In the genomic region with DNA sequence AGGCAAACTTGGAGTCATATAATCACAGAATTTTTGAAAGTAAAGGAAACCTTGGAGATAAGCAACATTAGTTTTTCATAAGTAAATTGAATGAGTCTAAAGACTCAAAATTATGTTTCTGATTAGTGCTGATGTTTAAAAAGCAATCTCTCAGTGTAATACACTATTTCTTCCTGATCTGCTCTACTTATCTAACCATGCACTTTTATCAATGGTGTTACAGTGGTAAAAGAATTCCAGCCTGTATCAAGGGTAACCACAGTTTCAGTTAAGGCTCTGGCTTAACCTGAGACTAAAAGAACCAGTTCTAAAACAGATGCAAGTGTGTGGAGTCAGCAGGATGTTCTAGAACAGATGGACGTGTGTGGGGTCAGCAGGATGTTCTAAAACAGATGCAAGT, we compare ENCODE assay signal across 36 mouse cellular contexts. TPM values are rescaled to one million over a fixed set of nuclear protein-coding genes. Genes with fewer than 3 reads are reported as not detected.
"Had no signal": no experiment of that assay in that cellular context is flagged by ENCODE, and none has a peak within 500 bp of the region (broad histone marks: within the 10 kb centered on the region; RNA-seq: fewer than 3 reads in every experiment).

No protein-coding gene starts in this region.

- DNase-seq: left cerebral cortex, postnatal 4 days; liver; liver, embryonic 13.5 days; liver, postnatal 0 days; lung, adult 18-20 months; lung, adult 2 months; lung, embryonic 14.5 days; lung, postnatal 10 days; lung, postnatal 14 days; lung, postnatal 36 days; lung, postnatal 4 days; midbrain, embryonic 14.5 days had no signal

- H3K27ac ChIP-seq: limb, embryonic 10.5 days; limb, embryonic 12.5 days; limb, embryonic 13.5 days; limb, embryonic 15.5 days; liver, embryonic 12.5 days; liver, embryonic 13.5 days; liver, embryonic 14.5 days; liver, embryonic 15.5 days; lung, embryonic 15.5 days; macrophage; midbrain, embryonic 10.5 days; midbrain, embryonic 12.5 days; midbrain, embryonic 13.5 days; midbrain, embryonic 15.5 days; neural tube, embryonic 12.5 days had no signal

- H3K27me3 ChIP-seq: limb, embryonic 12.5 days; limb, embryonic 13.5 days; limb, embryonic 15.5 days; liver, embryonic 12.5 days; liver, embryonic 13.5 days; liver, embryonic 15.5 days; lung, embryonic 15.5 days; megakaryocyte, embryonic 14.5 days; midbrain, embryonic 12.5 days; midbrain, embryonic 13.5 days; midbrain, embryonic 15.5 days; neural tube, embryonic 12.5 days had no signal

- H3K9me3 ChIP-seq: limb, embryonic 10.5 days; limb, embryonic 12.5 days; limb, embryonic 13.5 days; limb, embryonic 15.5 days; liver, embryonic 12.5 days; liver, embryonic 13.5 days; liver, embryonic 15.5 days; lung, embryonic 15.5 days; megakaryocyte, embryonic 14.5 days; midbrain, embryonic 12.5 days; midbrain, embryonic 13.5 days; midbrain, embryonic 15.5 days; neural tube, embryonic 12.5 days had no signal

- H3K4me3 ChIP-seq: limb, embryonic 10.5 days; limb, embryonic 12.5 days; limb, embryonic 13.5 days; limb, embryonic 15.5 days; liver, embryonic 12.5 days; liver, embryonic 13.5 days; liver, embryonic 15.5 days; lung, embryonic 15.5 days; megakaryocyte, embryonic 14.5 days; midbrain, embryonic 10.5 days; midbrain, embryonic 12.5 days; midbrain, embryonic 13.5 days; midbrain, embryonic 15.5 days; myocyte; neural tube, embryonic 12.5 days had no signal

- H3K4me1 ChIP-seq: limb, embryonic 10.5 days; limb, embryonic 12.5 days; limb, embryonic 13.5 days; limb, embryonic 15.5 days; liver, embryonic 12.5 days; liver, embryonic 13.5 days; liver, embryonic 15.5 days; lung, embryonic 15.5 days; midbrain, embryonic 10.5 days; midbrain, embryonic 12.5 days; midbrain, embryonic 13.5 days; midbrain, embryonic 15.5 days; neural tube, embryonic 12.5 days had no signal

- H3K9ac ChIP-seq: limb, embryonic 12.5 days; limb, embryonic 13.5 days; limb, embryonic 15.5 days; liver, embryonic 12.5 days; liver, embryonic 13.5 days; liver, embryonic 14.5 days; liver, embryonic 15.5 days; liver, postnatal 0 days; lung, embryonic 14.5 days; lung, embryonic 15.5 days; midbrain, embryonic 12.5 days; midbrain, embryonic 13.5 days; midbrain, embryonic 15.5 days; neural tube, embryonic 12.5 days had no signal

RNA-seq across cellular contexts. Expression of gene Gm10190, which starts 47.7 kb away (rescaled TPM):
- total RNA-seq: liver, adult 2 months; megakaryocyte progenitor cell, adult 5-6 weeks; megakaryocyte, adult 5-6 weeks; megakaryocyte-erythroid progenitor cell, adult 5-6 weeks; midbrain, postnatal 0 days; monocyte, adult 5-6 weeks had no signal
- polyA plus RNA-seq: liver, adult 2 months; liver, embryonic 11.5 days; liver, embryonic 13.5 days; liver, embryonic 14.5 days; liver, embryonic 15.5 days; liver, embryonic 16.5 days; lung, adult 2 months; macrophage; myocyte had no signal
